Mouse (Mus musculus) cortical plate, adult 2 months (tissue): ENCODE measurements around the gene Slc15a3.

Experiments used
- CTCF ChIP-seq: fragments of 200-500 bp; IDR thresholded peaks from 2 replicates; pipeline ENCODE4 v1.5.1; 2011; ENCODE audit warnings: mild to moderate bottlenecking, control low read depth, low read length; ENCODE audit not compliant: insufficient read depth; ENCODE audit errors: extremely low read depth
- POLR2A ChIP-seq: fragments of 200-500 bp; IDR thresholded peaks from 2 replicates; pipeline ENCODE4 v1.6.1; 2011; ENCODE audit warnings: mild to moderate bottlenecking, low read length, control low read depth; ENCODE audit not compliant: insufficient read depth; ENCODE audit errors: extremely low read depth

- TF ChIP-seq CTCF (no peak), POLR2A (no peak)
Measured at GRCm38 (mm10) chr19:10794916-10795315, 44.6 kb upstream of the Slc15a3 start.
